Mouse (Mus musculus) kidney, embryonic 16.5 days (tissue): ENCODE results near the gene Fam228a. TPM values are rescaled to one million over a fixed set of nuclear protein-coding genes. Genes with fewer than 3 reads are reported as not detected.

Experiments used
- ATAC-seq: fragments of 200-750 bp; cut with Nextera tagmentation; 2 replicates; pipeline ENCODE4 v1.8.0; 2017; ENCODE audit warnings: moderate TSS enrichment; ENCODE audit not compliant: low FRiP score, low TSS enrichment
- H3K27ac ChIP-seq: fragments of 300-500 bp; sonication (generic); 2 replicates; pipeline ENCODE4 v1.5.1; 2014; ENCODE audit warnings: low read length
- H3K27me3 ChIP-seq: fragments of 300-500 bp; sonication (generic); 2 replicates; pipeline ENCODE4 v1.6.1; 2014; ENCODE audit warnings: low read length, control low read depth, mixed read lengths; ENCODE audit not compliant: insufficient read depth
- H3K36me3 ChIP-seq: fragments of 300-500 bp; sonication (generic); 2 replicates; pipeline ENCODE4 v1.6.1; 2014; ENCODE audit warnings: low read length, control low read depth, mixed read lengths; ENCODE audit not compliant: insufficient read depth
- H3K4me1 ChIP-seq: fragments of 300-500 bp; sonication (generic); 2 replicates; pipeline ENCODE4 v1.6.1; 2014; ENCODE audit warnings: low read length, control low read depth, mixed read lengths; ENCODE audit not compliant: insufficient read depth
- H3K4me2 ChIP-seq: fragments of 300-500 bp; sonication (generic); replicated peaks from 2 replicates; pipeline ENCODE4 v1.6.1; 2014; ENCODE audit warnings: low read depth, low read length
- H3K4me3 ChIP-seq: fragments of 300-500 bp; sonication (generic); 2 replicates; pipeline ENCODE4 v1.5.1; 2014; ENCODE audit warnings: mild to moderate bottlenecking, low read length
- H3K9ac ChIP-seq: fragments of 300-500 bp; sonication (generic); replicated peaks from 2 replicates; pipeline ENCODE4 v1.6.1; 2014; ENCODE audit warnings: low read length
- H3K9me3 ChIP-seq: fragments of 300-500 bp; sonication (generic); 2 replicates; pipeline ENCODE4 v1.6.1; 2016; ENCODE audit warnings: low read length, control low read depth
- WGBS: fragments of 180-500 bp; shearing (Covaris S2); extraction: QIAGEN DNeasy Blood & Tissue Kit; methylation state at CpG from one replicate; pipeline ENCODE4 v1.1.7; 2014; 5-methylcytosine and 5-hydroxymethylcytosine counted together
- polyA plus RNA-seq: library from polyadenylated mRNA; unstranded; fragments of >200 nt; fragmentation: Nextera tagmentation; extraction: Ambion mirVana; gene quantifications from 2 replicates; pipeline ENCODE4 v1.2.1, GENCODE M21; 2015

The Fam228a gene
- polyA plus RNA-seq, 1 experiment from 2014 or later: 0.47 TPM

DNA sequence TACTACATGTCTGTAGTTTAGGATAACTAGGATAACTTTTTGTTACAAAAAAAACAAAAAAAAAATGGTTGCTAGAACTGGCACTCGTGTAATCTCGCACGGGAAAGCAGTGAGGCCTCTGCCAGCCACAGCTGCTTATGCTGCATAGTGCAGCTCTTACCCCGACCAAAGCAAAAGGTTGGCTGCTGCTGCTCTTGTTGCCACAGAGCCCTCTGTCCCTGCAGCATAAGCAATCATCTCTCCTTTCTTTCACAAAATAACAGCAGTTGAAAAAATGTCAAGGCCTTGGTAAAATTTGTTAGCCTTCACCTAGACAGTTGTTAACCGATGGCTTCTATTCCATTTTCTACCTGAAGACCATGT, 72.6 kb downstream of the Fam228a start:
- no peak for ATAC-seq
- no peaks in the 10 kb centered on the region for H3K4me1 ChIP-seq
- H3K27ac ChIP-seq: no peak overlapping the region
- no peak overlapping the region for H3K4me2 ChIP-seq
- H3K27me3 ChIP-seq: no peaks in the 10 kb centered on the region
- H3K9me3 ChIP-seq: no peaks in the 10 kb centered on the region
- no peak overlapping the region for H3K9ac ChIP-seq
- H3K36me3 ChIP-seq: peaks cover 38% of the 10 kb centered on the region
- H3K4me3 ChIP-seq: no peak overlapping the region
- 90% methylated on average over 5 of the region's 5 CpGs for WGBS

DNA sequence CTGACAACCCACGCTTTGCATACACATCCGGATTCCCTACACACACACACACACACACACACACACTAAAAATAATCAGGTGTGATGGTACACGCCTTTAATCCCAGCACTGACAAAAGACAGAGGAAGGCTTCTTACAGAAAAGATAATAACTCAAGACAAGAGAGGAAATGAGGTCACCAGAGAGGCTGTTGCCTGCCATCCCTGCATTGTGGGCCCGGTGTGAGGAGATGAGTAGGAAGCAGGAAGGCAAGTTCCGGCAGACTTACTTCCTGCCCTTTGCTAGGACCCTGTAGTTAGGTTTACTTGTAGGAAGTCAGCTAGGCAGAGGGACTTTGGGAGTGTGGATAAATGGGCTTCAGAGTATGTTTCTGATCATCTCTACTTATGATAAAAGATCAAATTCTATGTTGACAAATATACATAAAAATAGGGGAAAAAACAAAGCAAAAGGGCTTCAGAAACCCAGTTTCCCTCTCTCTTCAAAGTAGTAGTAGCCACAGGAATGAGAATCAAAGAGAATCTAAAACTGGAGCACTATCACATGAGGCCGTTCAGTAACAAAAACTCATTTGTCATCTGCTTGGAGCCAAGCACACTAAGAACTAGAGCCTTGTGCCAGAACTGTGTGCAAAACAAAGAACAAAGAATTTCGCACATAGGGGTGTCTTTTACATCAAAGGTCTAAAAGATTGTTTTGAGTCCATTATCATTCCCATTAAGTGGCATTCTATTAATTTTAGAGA, 73.1 kb downstream of the Fam228a start:
- H3K4me2 ChIP-seq: no peak overlapping the region
- no peak overlapping the region for H3K9ac ChIP-seq
- WGBS: 81% methylated on average over 7 of the region's 7 CpGs
- H3K4me3 ChIP-seq: no peak overlapping the region
- peaks cover 39% of the 10 kb centered on the region for H3K36me3 ChIP-seq
- no peaks in the 10 kb centered on the region for H3K27me3 ChIP-seq
- no peaks in the 10 kb centered on the region for H3K9me3 ChIP-seq
- no peaks in the 10 kb centered on the region for H3K4me1 ChIP-seq
- H3K27ac ChIP-seq: no peak overlapping the region
- ATAC-seq: no peak

Other genes with a start within 250 kb of the Fam228a start
- gene Itsn2, start 145.8 kb downstream of the Fam228a start, polyA plus RNA-seq: 33.3 and 37.2 TPM in 2 replicates
- gene Gm3625, start 145.5 kb downstream of the Fam228a start, polyA plus RNA-seq: not detected in 2 replicates
- gene Pfn4, start 30.6 kb upstream of the Fam228a start, polyA plus RNA-seq: 2.4 and 2.8 TPM in 2 replicates
- 1.9 and 4.1 TPM in 2 replicates for gene Fam228b, start 30.8 kb upstream of the Fam228a start, polyA plus RNA-seq
- 162 and 190 TPM in 2 replicates for gene Sf3b6, start 79.1 kb upstream of the Fam228a start, polyA plus RNA-seq
- gene Fkbp1b, start 103.2 kb upstream of the Fam228a start, polyA plus RNA-seq: 7.4 and 9.5 TPM in 2 replicates
- 15.3 and 16.9 TPM in 2 replicates for gene Wdcp, start 104.9 kb upstream of the Fam228a start, polyA plus RNA-seq
- gene Mfsd2b, start 135.9 kb upstream of the Fam228a start, polyA plus RNA-seq: 0.97 and 1.0 TPM in 2 replicates
- gene Ubxn2a, start 169.3 kb upstream of the Fam228a start, polyA plus RNA-seq: 26.3 and 28.8 TPM in 2 replicates
- 6.3 and 9.2 TPM in 2 replicates for gene Atad2b, start 178.9 kb upstream of the Fam228a start, polyA plus RNA-seq